Mouse (Mus musculus) monocyte, adult 2 months (primary cell): ENCODE results near the gene Tas2r119.

Experiments
- DNase-seq, 2 experiments: peaks; one replicate each; pipeline ENCODE4 v3.0.0; 2022; ENCODE audit warnings: low spot score in 2 of 2, low read depth in 1 of 2

Gene Tas2r119

GRCm38 (mm10) chr15:32225394-32225793 lies 48.3 kb downstream of the Tas2r119 start:
- DNase-seq = no peak

- no peak for DNase-seq
Observed at GRCm38 (mm10) chr15:32226381-32226780, 49.3 kb downstream of the Tas2r119 start.

GRCm38 (mm10) chr15:32226888-32227395 lies 49.9 kb downstream of the Tas2r119 start:
- no peak for DNase-seq
